Mouse (Mus musculus) mature B cell (primary cell): ENCODE data around the gene Ptf1a.

Source experiments
- in situ Hi-C: fragments of 300-500 bp; cut with MboI; formaldehyde crosslinking; loops from 2 replicates; pipeline ENCODE4 v1.14.3; 2019

Gene Ptf1a

GRCm38 (mm10) chr2:19452531-19453055 lies 7.1 kb downstream of the Ptf1a start:
- in situ Hi-C loops: no loop called here

GRCm38 (mm10) chr2:19455228-19455627 lies 9.8 kb downstream of the Ptf1a start:
- in situ Hi-C loops: no loop called here

- in situ Hi-C loops: no loop called here
Measured at GRCm38 (mm10) chr2:19455857-19456482, 10.5 kb downstream of the Ptf1a start.

GRCm38 (mm10) chr2:19458785-19459184 lies 13.3 kb downstream of the Ptf1a start:
- in situ Hi-C loops: no loop called here

GRCm38 (mm10) chr2:19461940-19462339 lies 16.5 kb downstream of the Ptf1a start:
- in situ Hi-C loops: no loop called here

- in situ Hi-C loops: no loop called here
Measured at GRCm38 (mm10) chr2:19490262-19490661, 44.8 kb downstream of the Ptf1a start.
